Mouse (Mus musculus) kidney, embryonic 14.5 days (tissue): ENCODE measurements at regions not wholly inside any gene's neighbourhood (a gene's known extent, or its start where the extent isn't known, plus 50 kb on each side); places are given as distances from the start of the nearest gene placed in this dataset.

ENCODE experiments used
- ATAC-seq: fragments of 200-750 bp; cut with Nextera tagmentation; 2 replicates; pipeline ENCODE4 v1.8.0; 2017; ENCODE audit warnings: moderate number of reproducible peaks, mild to moderate bottlenecking, moderate TSS enrichment, moderate library complexity; ENCODE audit not compliant: low FRiP score, low TSS enrichment
- H3K27ac ChIP-seq: fragments of 300-500 bp; sonication (generic); 2 replicates; pipeline ENCODE4 v1.5.1; 2014; ENCODE audit warnings: low read depth, mild to moderate bottlenecking, low read length, moderate library complexity, mixed read lengths
- H3K27me3 ChIP-seq: fragments of 300-500 bp; sonication (generic); 2 replicates; pipeline ENCODE4 v1.6.1; 2014; ENCODE audit warnings: mild to moderate bottlenecking, low read length; ENCODE audit not compliant: control insufficient read depth, insufficient read depth
- H3K36me3 ChIP-seq: fragments of 300-500 bp; sonication (generic); 2 replicates; pipeline ENCODE4 v1.6.1; 2014; ENCODE audit warnings: low read length, mixed read lengths; ENCODE audit not compliant: control insufficient read depth, insufficient read depth
- H3K4me1 ChIP-seq: fragments of 300-500 bp; sonication (generic); 2 replicates; pipeline ENCODE4 v1.6.1; 2014; ENCODE audit warnings: low read length, mixed read lengths; ENCODE audit not compliant: control insufficient read depth, insufficient read depth
- H3K4me2 ChIP-seq: fragments of 300-500 bp; sonication (generic); replicated peaks from 2 replicates; pipeline ENCODE4 v1.6.1; 2014; ENCODE audit warnings: low read depth, mild to moderate bottlenecking, low read length
- H3K4me3 ChIP-seq: fragments of 300-500 bp; sonication (generic); 2 replicates; pipeline ENCODE4 v1.5.1; 2014; ENCODE audit warnings: mild to moderate bottlenecking, low read length
- H3K9ac ChIP-seq: fragments of 300-500 bp; sonication (generic); 2 replicates; pipeline ENCODE4 v1.6.1; 2014; ENCODE audit warnings: low read depth, mild to moderate bottlenecking, low read length, moderate library complexity
- H3K9me3 ChIP-seq: fragments of 300-500 bp; sonication (generic); 2 replicates; pipeline ENCODE4 v1.6.1; 2016; ENCODE audit warnings: low read length; ENCODE audit not compliant: control insufficient read depth
- whole genome bisulfite sequencing: fragments of 180-500 bp; shearing (Covaris S2); extraction: QIAGEN DNeasy Blood & Tissue Kit; methylation state at CpG from one replicate; pipeline ENCODE4 v1.1.7; 2014; 5-methylcytosine and 5-hydroxymethylcytosine counted together

DNA sequence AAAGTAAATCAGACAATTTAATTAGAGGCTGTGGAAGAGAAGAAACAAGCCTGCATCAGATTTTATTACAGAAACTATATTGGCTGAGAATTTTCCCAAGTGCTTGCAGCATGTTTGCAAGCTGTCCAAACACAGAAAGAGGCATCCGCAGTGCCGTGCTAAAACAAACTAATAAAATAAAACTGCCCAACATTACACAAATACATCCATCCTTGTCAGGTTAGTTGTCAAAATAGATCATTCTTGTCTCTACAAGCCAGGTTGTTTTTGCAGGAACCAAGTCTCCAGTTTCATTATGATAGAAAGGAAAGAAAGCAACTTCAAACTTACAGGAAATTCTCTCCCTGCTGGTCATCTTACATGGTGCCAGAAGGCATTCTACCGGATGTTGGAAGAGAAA is 95.0 kb upstream of the Slc22a22 start:
- ATAC-seq, result peak; percentile 79
- H3K27me3 ChIP-seq, result no peaks in the 10 kb centered on the region
- H3K36me3 ChIP-seq, result no peaks in the 10 kb centered on the region
- no peak overlapping the region for H3K4me2 ChIP-seq
- no peak overlapping the region for H3K9ac ChIP-seq
- H3K27ac ChIP-seq, result peak overlapping the region; percentile 17; the same call in 1 of the 2 replicates
- 13% methylated on average over 3 of the region's 3 CpGs for whole genome bisulfite sequencing
- no peaks in the 10 kb centered on the region for H3K4me1 ChIP-seq
- H3K9me3 ChIP-seq, result no peaks in the 10 kb centered on the region
- H3K4me3 ChIP-seq, result no peak overlapping the region

- Histone ChIP-seq H3K4me3 (no peak overlapping the region), H3K9ac (no peak overlapping the region), H3K4me2 (no peak overlapping the region), H3K27me3 (no peaks in the 10 kb centered on the region), H3K9me3 (no peaks in the 10 kb centered on the region), H3K27ac (no peak overlapping the region), H3K4me1 (no peaks in the 10 kb centered on the region), H3K36me3 (no peaks in the 10 kb centered on the region)
- ATAC-seq, result no peak
- WGBS, result 80% methylated on average over 5 of the region's 5 CpGs
Measured at GRCm38 (mm10) chr15:57568006-57568630, 90.7 kb upstream of the Slc22a22 start.

GRCm38 (mm10) chr15:57547154-57547553 is 69.7 kb upstream of the Slc22a22 start:
- no peak for ATAC-seq
- H3K27me3 ChIP-seq, result no peaks in the 10 kb centered on the region
- no peaks in the 10 kb centered on the region for H3K36me3 ChIP-seq
- no peak overlapping the region for H3K27ac ChIP-seq
- no peak overlapping the region for H3K4me3 ChIP-seq
- H3K4me1 ChIP-seq, result no peaks in the 10 kb centered on the region
- no peak overlapping the region for H3K4me2 ChIP-seq
- no peaks in the 10 kb centered on the region for H3K9me3 ChIP-seq
- WGBS, result 45% methylated on average over 2 of the region's 2 CpGs
- H3K9ac ChIP-seq, result no peak overlapping the region

DNA sequence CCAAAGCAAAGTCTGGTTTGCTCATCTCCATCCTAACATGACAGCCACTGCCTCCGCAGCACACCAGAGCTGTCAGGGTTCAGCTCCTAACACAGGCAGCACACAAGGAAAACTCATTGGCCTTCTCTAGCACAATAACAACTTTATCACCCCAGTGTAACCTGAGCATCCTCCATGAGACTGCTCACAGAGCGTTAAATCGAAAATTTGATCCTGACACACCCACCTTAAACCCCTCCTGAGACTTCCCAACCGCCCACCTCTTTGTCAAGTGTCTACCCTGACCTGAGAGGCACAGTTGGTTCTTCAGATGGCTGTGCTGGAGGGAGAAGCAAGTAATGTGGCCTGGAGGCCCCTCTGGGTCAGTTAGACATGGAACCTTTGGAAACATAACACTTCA is 67.7 kb upstream of the Slc22a22 start:
- H3K4me1 ChIP-seq, result no peaks in the 10 kb centered on the region
- H3K4me3 ChIP-seq, result no peak overlapping the region
- H3K36me3 ChIP-seq, result no peaks in the 10 kb centered on the region
- no peak overlapping the region for H3K9ac ChIP-seq
- no peak overlapping the region for H3K27ac ChIP-seq
- H3K4me2 ChIP-seq, result no peak overlapping the region
- WGBS, result 28% methylated on average over 4 of the region's 4 CpGs
- no peaks in the 10 kb centered on the region for H3K27me3 ChIP-seq
- peak; percentile 97 for ATAC-seq
- no peaks in the 10 kb centered on the region for H3K9me3 ChIP-seq

- 82% methylated on average over 3 of the region's 3 CpGs for WGBS
- Histone ChIP-seq H3K36me3 (no peaks in the 10 kb centered on the region), H3K4me3 (no peak overlapping the region)
Measured at GRCm38 (mm10) chr15:57543985-57544384, 66.6 kb upstream of the Slc22a22 start.

GRCm38 (mm10) chr15:57542630-57543029 is 65.2 kb upstream of the Slc22a22 start:
- no peaks in the 10 kb centered on the region for H3K36me3 ChIP-seq
- WGBS, result 31% methylated on average over 3 of the region's 3 CpGs
- no peak overlapping the region for H3K9ac ChIP-seq
- ATAC-seq, result no peak
- no peaks in the 10 kb centered on the region for H3K4me1 ChIP-seq
- no peak overlapping the region for H3K4me2 ChIP-seq
- H3K27ac ChIP-seq, result no peak overlapping the region
- H3K27me3 ChIP-seq, result no peaks in the 10 kb centered on the region
- no peaks in the 10 kb centered on the region for H3K9me3 ChIP-seq
- no peak overlapping the region for H3K4me3 ChIP-seq

More at GRCm38 (mm10) chr15:57543985-57544384, 66.6 kb upstream of the Slc22a22 start:
- H3K4me2 ChIP-seq, result no peak overlapping the region
- no peak overlapping the region for H3K9ac ChIP-seq
- no peaks in the 10 kb centered on the region for H3K4me1 ChIP-seq
- no peaks in the 10 kb centered on the region for H3K27me3 ChIP-seq
- no peak for ATAC-seq
- no peaks in the 10 kb centered on the region for H3K9me3 ChIP-seq
- no peak overlapping the region for H3K27ac ChIP-seq

DNA sequence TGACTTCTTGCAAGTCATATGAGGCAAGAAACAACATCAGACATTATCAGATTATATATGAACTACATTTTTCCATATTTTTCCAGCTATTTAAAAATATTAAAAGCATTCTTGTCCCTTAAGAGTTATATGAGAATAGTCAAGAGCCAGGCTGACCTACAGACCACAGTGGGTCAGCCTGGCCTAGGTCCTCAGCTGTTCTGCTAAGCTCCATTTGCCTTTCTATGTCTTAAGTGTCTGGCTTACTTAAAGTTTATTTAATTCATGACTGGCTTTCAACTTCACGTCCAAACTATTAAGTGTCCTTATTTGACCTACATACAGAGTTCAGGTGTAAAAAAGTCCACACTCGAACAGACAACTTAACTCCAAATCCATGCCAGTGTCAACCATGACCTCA is 58.1 kb upstream of the Slc22a22 start:
- Histone ChIP-seq H3K27me3 (no peaks in the 10 kb centered on the region), H3K36me3 (no peaks in the 10 kb centered on the region), H3K9ac (no peak overlapping the region), H3K27ac (no peak overlapping the region), H3K4me2 (no peak overlapping the region), H3K4me3 (no peak overlapping the region), H3K4me1 (no peaks in the 10 kb centered on the region), H3K9me3 (no peaks in the 10 kb centered on the region)
- ATAC-seq, result no peak
- WGBS, result 78% methylated on average over 2 of the region's 2 CpGs
